Mouse (Mus musculus) frontal cortex, postnatal 25 days (tissue): ENCODE results near the gene Oscp1.

Experiments used
- DNase-seq, 2 experiments: peaks; one replicate each; pipeline ENCODE4 v3.0.0; 2022; ENCODE audit warnings: low spot score in 2 of 2

Gene Oscp1

GRCm38 (mm10) chr4:126110374-126111152 lies 52.2 kb downstream of the Oscp1 start:
- peak; percentile 56 to 70 for DNase-seq

GRCm38 (mm10) chr4:126111153-126111549 lies 52.8 kb downstream of the Oscp1 start:
- DNase-seq = no peak

- DNase-seq = no peak
Observed at GRCm38 (mm10) chr4:126113243-126113642, 54.9 kb downstream of the Oscp1 start.

GRCm38 (mm10) chr4:126113943-126114342 lies 55.6 kb downstream of the Oscp1 start:
- no peak for DNase-seq

GRCm38 (mm10) chr4:126115411-126115810 lies 57.0 kb downstream of the Oscp1 start:
- no peak for DNase-seq

GRCm38 (mm10) chr4:126115871-126116521 lies 57.6 kb downstream of the Oscp1 start:
- DNase-seq = no peak

- no peak for DNase-seq
Observed at GRCm38 (mm10) chr4:126117116-126117515, 58.8 kb downstream of the Oscp1 start.

- DNase-seq = no peak
Observed at GRCm38 (mm10) chr4:126118651-126119050, 60.3 kb downstream of the Oscp1 start.

GRCm38 (mm10) chr4:126119051-126119450 lies 60.7 kb downstream of the Oscp1 start:
- DNase-seq = no peak

- no peak for DNase-seq
Observed at GRCm38 (mm10) chr4:126120052-126120451, 61.7 kb downstream of the Oscp1 start.

GRCm38 (mm10) chr4:126120506-126120905 lies 62.1 kb downstream of the Oscp1 start:
- DNase-seq = no peak

GRCm38 (mm10) chr4:126123309-126124040 lies 65.1 kb downstream of the Oscp1 start:
- DNase-seq = no peak

- DNase-seq = no peak
Observed at GRCm38 (mm10) chr4:126130502-126130901, 72.1 kb downstream of the Oscp1 start.

GRCm38 (mm10) chr4:126131290-126132121 lies 73.1 kb downstream of the Oscp1 start:
- DNase-seq = no peak

- DNase-seq = no peak
Observed at GRCm38 (mm10) chr4:126132636-126133264, 74.4 kb downstream of the Oscp1 start.

- DNase-seq = no peak
Observed at GRCm38 (mm10) chr4:126134236-126134635, 75.9 kb downstream of the Oscp1 start.

- DNase-seq = no peak
Observed at GRCm38 (mm10) chr4:126134639-126135038, 76.3 kb downstream of the Oscp1 start.

GRCm38 (mm10) chr4:126137773-126138172 lies 79.4 kb downstream of the Oscp1 start:
- no peak for DNase-seq

GRCm38 (mm10) chr4:126141021-126141420 lies 82.7 kb downstream of the Oscp1 start:
- DNase-seq = no peak
